Mouse (Mus musculus) monocyte, adult 59 days (primary cell): ENCODE measurements around the gene Ada. TPM values are rescaled to one million over a fixed set of nuclear protein-coding genes. Genes with fewer than 3 reads are reported as not detected.

ENCODE experiments used
- total RNA-seq, 2 experiments: library from RNA; stranded (reverse); gene quantifications; one replicate each; pipeline ENCODE4 v1.2.4; 2023

The Ada gene
- total RNA-seq, result 1 to 10 TPM; 5.5 to 5.6 TPM

GRCm38 (mm10) chr2:163749647-163750611 lies at the start of gene Ada:
Gene Ada, minus strand, starts transcription at chr2:163750239.

Other genes with a start within 250 kb of the Ada start
- gene Hnf4a, start 243.4 kb downstream of the Ada start, total RNA-seq, result not detected
- 10 to 100 TPM; 38.7 to 44.4 TPM for gene Ttpal, start 147.9 kb downstream of the Ada start, total RNA-seq
- 100 to 1,000 TPM; 685 to 714 TPM for gene Serinc3, start 105.1 kb downstream of the Ada start, total RNA-seq
- 10 to 100 TPM; 36.0 to 45.9 TPM for gene Pkig, start 91.9 kb downstream of the Ada start, total RNA-seq
- under 1 TPM in 1 of 2 experiments, not detected in 1; 0.37 TPM for gene Ccn5, start 70.6 kb upstream of the Ada start, total RNA-seq
- not detected for gene Kcnk15, start 103.4 kb upstream of the Ada start, total RNA-seq
- not detected for gene Rims4, start 168.4 kb upstream of the Ada start, total RNA-seq
- 100 to 1,000 TPM; 180 to 188 TPM for gene Ywhab, start 244.7 kb upstream of the Ada start, total RNA-seq